Mouse (Mus musculus) bone marrow macrophage, adult 2 months (primary cell): ENCODE results near the gene Trim41. TPM values are rescaled to one million over a fixed set of nuclear protein-coding genes. Genes with fewer than 3 reads are reported as not detected.
A peak's percentile ranks its signal among the peaks of the same experiment; 100 is the strongest.

ENCODE experiments used
- H3K27ac ChIP-seq: 2 replicates; pipeline ENCODE4 v1.5.1; 2012; ENCODE audit warnings: low read depth, low read length; ENCODE audit not compliant: insufficient read depth
- H3K4me1 ChIP-seq: 2 replicates; pipeline ENCODE4 v1.6.1; 2012; ENCODE audit warnings: low read length; ENCODE audit not compliant: control insufficient read depth, insufficient read depth
- H3K4me3 ChIP-seq: 2 replicates; pipeline ENCODE4 v1.5.1; 2012; ENCODE audit warnings: mild to moderate bottlenecking, low read length, moderate library complexity; ENCODE audit not compliant: insufficient read depth
- CTCF ChIP-seq: IDR thresholded peaks from 2 replicates; pipeline ENCODE4 v1.5.1; 2012; ENCODE audit warnings: low read depth, mild to moderate bottlenecking, low read length, moderate library complexity
- POLR2A ChIP-seq: IDR thresholded peaks from 2 replicates; pipeline ENCODE4 v1.6.1; 2012; ENCODE audit warnings: mild to moderate bottlenecking, low read depth, low read length, borderline replicate concordance
- polyA plus RNA-seq: library from polyadenylated mRNA; stranded (reverse); fragments of >200 nt; gene quantifications from 2 replicates; pipeline ENCODE4 v1.2.4, GENCODE M21; 2012; ENCODE audit not compliant: missing spikeins, insufficient read depth, insufficient read length

Trim41 gene
- polyA plus RNA-seq, 1 experiment, result 55.5 TPM

DNA sequence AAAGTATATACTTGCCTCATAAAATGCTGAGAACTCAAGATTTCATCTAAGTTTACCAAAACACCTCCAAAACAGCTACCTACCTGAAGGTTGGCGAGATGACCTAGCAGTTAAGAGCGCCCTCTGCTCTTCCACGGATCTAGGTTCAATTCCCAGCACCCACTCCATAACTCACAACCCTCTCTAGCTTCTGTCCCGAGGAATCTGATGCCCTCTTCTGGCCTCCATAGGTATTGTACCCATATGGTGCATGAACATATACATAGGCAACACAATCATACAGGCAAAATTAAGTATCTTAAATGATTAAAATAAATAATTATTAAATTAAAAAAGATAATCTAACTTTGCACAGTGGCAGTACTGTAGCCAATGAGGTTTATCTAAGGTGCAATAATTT is 34.9 kb downstream of the Trim41 start:
- no peak overlapping the region for H3K27ac ChIP-seq
- no peak overlapping the region for H3K4me3 ChIP-seq
- no peaks in the 10 kb centered on the region for H3K4me1 ChIP-seq
- TF ChIP-seq CTCF (no peak), POLR2A (no peak)

DNA sequence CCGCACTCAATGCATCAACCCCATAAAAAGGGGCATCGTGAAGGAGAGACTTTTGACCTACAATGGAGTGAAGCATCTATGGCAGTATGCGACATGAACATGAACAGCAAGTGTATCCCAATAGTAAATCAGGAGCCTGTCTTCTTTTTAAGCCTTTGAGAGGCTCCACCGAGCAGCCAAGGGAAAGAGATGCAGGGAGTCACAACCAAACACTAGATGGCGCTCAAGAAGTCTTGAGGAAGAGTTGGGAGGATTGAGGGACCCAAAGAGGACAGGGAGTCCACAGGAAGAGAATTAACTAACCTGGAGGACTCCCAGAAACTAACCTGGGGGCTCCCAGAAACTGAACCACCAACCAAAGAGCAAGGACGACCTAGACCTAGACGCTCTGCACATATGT is 37.7 kb downstream of the Trim41 start:
- Histone ChIP-seq H3K4me1 (no peaks in the 10 kb centered on the region), H3K27ac (no peak overlapping the region), H3K4me3 (no peak overlapping the region)
- no peak for TF ChIP-seq POLR2A
- TF ChIP-seq CTCF, result peak; percentile 48

DNA sequence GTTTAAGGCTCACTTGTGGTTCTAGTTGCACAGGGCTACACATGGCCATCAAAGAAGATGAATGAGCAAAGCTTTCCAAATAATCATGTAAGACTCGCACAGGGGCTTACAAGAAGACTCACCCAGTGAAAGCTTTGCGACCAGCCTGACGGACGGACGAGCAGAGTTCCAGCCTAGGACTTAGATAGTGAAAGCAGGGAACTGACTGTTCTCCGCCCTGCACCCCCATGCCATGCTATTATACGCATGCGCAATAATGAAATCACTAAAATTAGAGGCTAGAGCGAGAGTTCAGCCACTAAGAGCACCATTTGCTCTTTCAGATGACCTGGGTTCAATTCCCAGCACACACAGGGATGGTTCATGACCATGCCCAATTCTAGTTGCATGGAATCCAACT is 39.9 kb downstream of the Trim41 start:
- TF ChIP-seq CTCF (no peak), POLR2A (no peak)
- H3K4me3 ChIP-seq, result no peak overlapping the region
- H3K4me1 ChIP-seq, result no peaks in the 10 kb centered on the region
- H3K27ac ChIP-seq, result no peak overlapping the region

DNA sequence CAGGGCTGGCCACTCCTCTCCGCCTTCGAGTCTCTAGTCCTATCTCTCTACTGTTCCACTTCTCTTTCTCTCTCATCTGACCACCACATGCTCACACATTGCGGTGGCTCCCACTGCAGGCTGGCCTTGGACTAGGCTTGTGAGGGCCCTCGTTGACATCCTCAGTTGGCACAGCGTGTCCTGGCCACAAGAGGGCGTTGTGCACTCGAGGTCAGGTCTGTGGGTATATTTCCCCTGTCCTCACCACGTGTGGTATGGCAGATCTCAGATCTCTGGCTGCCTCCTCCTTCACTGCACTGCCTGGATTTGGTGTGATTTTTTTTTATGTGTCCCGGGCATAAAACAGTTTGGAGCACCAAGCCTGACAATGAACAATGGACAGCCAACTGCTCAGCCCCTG is 40.5 kb downstream of the Trim41 start:
- H3K4me3 ChIP-seq, result no peak overlapping the region
- H3K27ac ChIP-seq, result no peak overlapping the region
- H3K4me1 ChIP-seq, result no peaks in the 10 kb centered on the region
- TF ChIP-seq POLR2A (no peak), CTCF (no peak)

DNA sequence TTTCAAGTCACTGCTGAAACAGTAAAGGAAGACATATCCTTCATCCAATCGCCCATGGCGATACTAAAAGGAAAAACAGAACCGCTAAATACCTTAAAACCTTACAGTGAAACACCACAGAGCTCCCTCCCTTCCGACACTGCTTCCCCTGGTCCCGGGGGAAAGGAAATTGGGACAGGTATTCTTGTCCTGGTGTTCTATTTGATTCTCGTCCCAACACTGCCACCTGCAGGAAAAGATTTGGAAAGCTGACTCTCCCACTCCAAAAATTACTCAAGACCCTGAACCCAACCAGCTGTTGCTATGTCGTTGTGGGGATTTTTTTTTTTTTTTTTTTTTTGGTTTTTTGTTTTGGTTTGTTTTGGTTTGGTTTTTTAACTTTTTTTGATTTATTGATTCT is 41.7 kb downstream of the Trim41 start:
- TF ChIP-seq CTCF, result peak; percentile 37; the same call in 1 of the 2 replicates
- TF ChIP-seq POLR2A, result no peak
- no peaks in the 10 kb centered on the region for H3K4me1 ChIP-seq
- no peak overlapping the region for H3K4me3 ChIP-seq
- no peak overlapping the region for H3K27ac ChIP-seq

DNA sequence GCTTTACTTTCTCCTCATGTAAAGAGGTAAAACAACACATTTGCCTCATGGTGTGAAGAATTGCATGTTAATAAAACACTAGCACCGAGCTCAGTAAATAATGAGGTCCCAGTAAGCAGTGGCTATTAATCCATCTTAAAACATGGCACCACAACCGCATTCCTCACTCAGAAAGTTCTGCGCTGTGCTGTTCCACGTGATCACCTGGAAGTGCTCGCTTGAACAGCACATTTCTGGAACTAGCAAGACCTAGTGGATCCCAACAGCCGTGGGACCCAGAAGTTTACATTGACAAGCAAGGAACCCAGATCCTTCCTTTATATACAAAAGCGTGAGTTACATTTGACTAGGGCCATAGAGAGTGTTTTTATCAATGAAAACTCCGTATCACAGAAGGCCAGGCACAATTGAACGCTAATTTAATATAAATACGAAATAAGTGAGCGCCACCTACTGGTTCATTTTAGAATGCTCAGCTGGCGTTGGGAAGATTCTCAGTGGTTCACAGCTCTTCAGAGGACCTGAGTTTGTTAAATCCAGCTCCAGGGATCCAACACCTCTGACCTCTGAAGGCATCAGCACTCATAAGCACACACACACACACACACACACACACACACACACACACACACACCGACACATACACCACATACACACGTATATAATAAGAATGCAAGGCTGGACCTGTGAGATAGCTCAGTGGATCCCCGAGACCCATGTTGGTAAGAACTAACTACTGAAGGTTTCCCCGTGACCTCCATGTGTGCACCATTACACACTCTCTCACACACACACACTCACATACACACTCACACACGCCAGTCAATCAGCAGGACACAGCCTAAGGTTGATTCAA is 42.5 kb downstream of the Trim41 start:
- Histone ChIP-seq H3K27ac (no peak overlapping the region), H3K4me3 (no peak overlapping the region), H3K4me1 (no peaks in the 10 kb centered on the region)
- 0 out of 2 replicates have a peak, but pooled peaks have one; percentile 12 for TF ChIP-seq CTCF
- no peak for TF ChIP-seq POLR2A

DNA sequence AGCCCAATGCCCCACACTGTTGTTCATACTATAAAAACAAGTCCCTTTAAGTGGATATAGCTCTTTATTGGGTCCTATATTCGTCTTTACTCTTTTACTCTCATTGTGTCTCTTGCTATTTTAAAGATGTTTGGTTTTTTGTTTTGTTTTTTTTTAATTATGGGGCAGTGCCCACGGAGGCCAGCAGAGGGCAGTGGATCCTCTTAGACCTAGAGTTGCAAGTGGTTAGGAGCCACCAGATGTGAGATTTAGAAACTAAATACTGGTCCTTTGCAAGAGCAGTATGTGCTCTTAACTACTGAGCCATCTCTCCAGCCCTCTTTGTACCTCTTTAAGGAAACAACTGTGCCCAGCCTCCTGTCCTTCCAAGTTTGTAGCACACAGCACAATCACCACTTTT is 45.5 kb downstream of the Trim41 start:
- Histone ChIP-seq H3K4me1 (no peaks in the 10 kb centered on the region), H3K27ac (no peak overlapping the region), H3K4me3 (no peak overlapping the region)
- TF ChIP-seq CTCF, result peak; percentile 66
- no peak for TF ChIP-seq POLR2A

DNA sequence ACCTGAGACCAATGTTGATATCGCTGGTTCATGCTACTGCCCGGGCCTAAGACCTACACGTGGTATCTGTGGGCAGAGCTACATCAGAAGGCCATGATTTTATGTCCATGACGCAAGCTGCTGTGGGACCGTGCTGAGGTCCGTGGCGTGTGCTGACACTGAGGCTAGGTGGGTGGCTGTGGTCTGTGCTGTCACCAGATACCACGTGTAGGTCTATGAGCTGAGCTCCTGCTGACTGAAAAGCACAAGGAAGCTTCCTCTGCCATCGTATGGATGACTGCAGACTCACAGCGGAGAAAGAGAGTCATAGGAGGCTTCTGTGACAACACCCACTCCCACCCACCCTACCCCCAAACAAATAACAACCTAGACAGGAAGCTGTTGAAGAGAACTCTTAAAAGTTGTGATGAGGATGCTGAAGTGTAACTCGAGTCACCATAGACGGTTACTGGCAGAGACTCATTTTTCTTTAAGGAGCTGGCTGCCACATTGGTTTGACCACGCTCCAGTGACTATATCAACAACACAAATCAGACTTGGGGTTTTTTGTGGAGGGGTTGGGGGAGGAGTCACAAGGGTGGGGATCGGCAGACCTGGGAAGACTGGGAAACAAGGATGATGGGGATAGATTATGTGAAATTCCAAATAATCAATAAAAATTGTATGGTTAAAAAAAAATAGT is 49.8 kb downstream of the Trim41 start:
- no peak for TF ChIP-seq CTCF
- TF ChIP-seq POLR2A, result no peak
- Histone ChIP-seq H3K4me3 (no peak overlapping the region), H3K4me1 (no peaks in the 10 kb centered on the region), H3K27ac (no peak overlapping the region)

DNA sequence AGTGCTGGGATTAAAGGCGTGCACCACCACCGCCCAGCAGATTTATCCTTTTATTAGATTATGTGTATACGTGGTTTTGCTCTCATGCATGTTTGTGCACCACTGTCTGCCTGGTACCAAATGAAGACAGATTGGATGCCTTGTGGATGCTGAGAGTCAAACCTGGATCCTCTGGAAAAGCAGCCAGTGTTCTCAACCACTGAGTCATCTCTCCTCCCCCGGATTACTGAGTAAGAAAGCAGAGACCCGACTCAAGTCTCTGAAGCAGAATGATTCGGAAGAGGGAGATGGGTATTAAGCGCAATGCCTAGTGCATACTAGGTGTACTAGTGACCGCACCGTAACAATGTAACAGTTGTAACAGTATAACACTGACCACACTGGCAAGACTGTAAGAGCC is 53.0 kb downstream of the Trim41 start:
- no peak for TF ChIP-seq CTCF
- TF ChIP-seq POLR2A, result no peak
- H3K4me3 ChIP-seq, result no peak overlapping the region
- no peak overlapping the region for H3K27ac ChIP-seq
- no peaks in the 10 kb centered on the region for H3K4me1 ChIP-seq

DNA sequence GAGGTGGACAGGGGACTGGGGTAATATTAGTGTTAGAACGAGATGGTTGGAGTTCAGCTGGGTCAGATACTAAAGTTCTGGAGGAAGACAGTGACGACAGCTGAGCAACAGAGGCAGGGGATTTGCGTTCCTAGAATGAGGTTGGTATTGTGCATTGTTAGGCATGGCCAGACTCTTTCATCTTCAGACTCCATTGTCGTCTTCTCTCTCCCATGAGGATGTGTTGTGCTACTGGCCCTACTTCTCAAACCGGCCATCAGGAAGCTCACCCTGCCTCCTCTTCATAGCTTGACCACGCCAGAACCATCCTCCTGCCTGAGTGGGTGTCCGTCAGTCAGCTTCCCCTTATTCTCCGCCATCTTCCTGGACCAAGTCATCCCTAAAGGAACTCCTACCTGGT is 58.1 kb downstream of the Trim41 start:
- TF ChIP-seq POLR2A, result no peak
- TF ChIP-seq CTCF, result no peak
- Histone ChIP-seq H3K4me3 (no peak overlapping the region), H3K27ac (no peak overlapping the region), H3K4me1 (no peaks in the 10 kb centered on the region)

Other genes starting within 250 kb of the Trim41 start
- 1,563 and 1,726 TPM in 2 replicates for gene Rack1, start 17.0 kb downstream of the Trim41 start, polyA plus RNA-seq
- 1.0 and 1.1 TPM in 2 replicates for gene Trim7, start 8.8 kb upstream of the Trim41 start, polyA plus RNA-seq
- 4.8 and 11.3 TPM in 2 replicates for gene Gm12184, start 9.3 kb upstream of the Trim41 start, polyA plus RNA-seq
- gene Irgm1, start 54.3 kb upstream of the Trim41 start, polyA plus RNA-seq, result 79.4 and 80.7 TPM in 2 replicates
- 43.3 and 53.0 TPM in 2 replicates for gene Gm5431, start 84.9 kb upstream of the Trim41 start, polyA plus RNA-seq
- 68.9 and 82.5 TPM in 2 replicates for gene Psme2b, start 128.8 kb upstream of the Trim41 start, polyA plus RNA-seq
- 1.0 and 1.3 TPM in 2 replicates for gene Olfr56, start 161.5 kb upstream of the Trim41 start, polyA plus RNA-seq
- 27.3 and 32.4 TPM in 2 replicates for gene 9930111J21Rik1, start 162.0 kb upstream of the Trim41 start, polyA plus RNA-seq
- 2.7 and 3.7 TPM in 2 replicates for gene Gm12185, start 174.9 kb upstream of the Trim41 start, polyA plus RNA-seq
- 2.3 and 5.8 TPM in 2 replicates for gene Tgtp1, start 176.8 kb upstream of the Trim41 start, polyA plus RNA-seq
- 72.7 and 91.8 TPM in 2 replicates for gene 9930111J21Rik2, start 233.9 kb upstream of the Trim41 start, polyA plus RNA-seq
- gene Tgtp2, start 246.9 kb upstream of the Trim41 start, polyA plus RNA-seq, result 11.8 and 21.4 TPM in 2 replicates